Mouse (Mus musculus) C2C12 (cell line): ENCODE results near the gene Itgb5. TPM values are rescaled to one million over a fixed set of nuclear protein-coding genes. Genes with fewer than 3 reads are reported as not detected.

Experiments used
- H3K27me3 ChIP-seq: one replicate; pipeline ENCODE4 v1.6.1; 2011; ENCODE audit not compliant: control insufficient read depth, insufficient read depth, insufficient read length
- H3K36me3 ChIP-seq: one replicate; pipeline ENCODE4 v1.6.1; 2011; ENCODE audit not compliant: control insufficient read depth, insufficient read depth
- H3K4me3 ChIP-seq: one replicate; pipeline ENCODE4 v1.5.1; 2011; ENCODE audit warnings: mild to moderate bottlenecking, control low read depth; ENCODE audit not compliant: poor library complexity, insufficient read depth, severe bottlenecking
- H3K79me2 ChIP-seq: one replicate; pipeline ENCODE4 v1.6.1; 2011; ENCODE audit not compliant: control insufficient read depth, insufficient read depth
- H3K79me3 ChIP-seq: one replicate; pipeline ENCODE4 v1.6.1; 2011; ENCODE audit warnings: low read depth, control low read depth
- H3ac ChIP-seq: one replicate; pipeline ENCODE3; 2011; ENCODE audit warnings: low read depth; ENCODE audit not compliant: control insufficient read depth, insufficient read length
- CEBPB ChIP-seq: IDR thresholded peaks from one replicate; pipeline ENCODE4 v1.6.1; 2011; ENCODE audit warnings: low read depth, mild to moderate bottlenecking, control low read depth, moderate library complexity
- CTCF ChIP-seq: IDR thresholded peaks from one replicate; pipeline ENCODE4 v1.5.1; 2011; ENCODE audit not compliant: control insufficient read depth, insufficient read depth, insufficient read length
- FOSL1 ChIP-seq: IDR thresholded peaks from one replicate; pipeline ENCODE4 v1.8.0; 2011; ENCODE audit warnings: mild to moderate bottlenecking, low read length; ENCODE audit not compliant: poor library complexity, insufficient read depth, severe bottlenecking
- MAX ChIP-seq: IDR thresholded peaks from one replicate; pipeline ENCODE4 v1.6.1; 2011; ENCODE audit warnings: mild to moderate bottlenecking, control low read depth
- MYOD1 ChIP-seq: IDR thresholded peaks from one replicate; pipeline ENCODE4 v1.6.1; 2011; ENCODE audit warnings: low read depth; ENCODE audit not compliant: control insufficient read depth, insufficient read length
- MYOG ChIP-seq: IDR thresholded peaks from one replicate; pipeline ENCODE4 v1.6.1; 2011; ENCODE audit not compliant: control insufficient read depth, insufficient read length; ENCODE audit errors: extremely low read depth
- USF1 ChIP-seq: IDR thresholded peaks from one replicate; pipeline ENCODE4 v1.6.1; 2011; ENCODE audit warnings: low read depth, mild to moderate bottlenecking, control low read depth, moderate library complexity
- polyA plus RNA-seq: library from polyadenylated mRNA; unstranded; fragments of >200 nt; fragmentation: generic; extraction: Trizol; gene quantifications from one replicate; pipeline ENCODE4 v1.2.1, GENCODE M21; 2012; ENCODE audit warnings: missing spikeins

Itgb5 gene
- polyA plus RNA-seq, 1 experiment: 46.0 TPM

GRCm38 (mm10) chr16:33870224-33870785 lies 40.8 kb downstream of the Itgb5 start:
- Histone ChIP-seq H3K27me3 (no peaks in the 10 kb centered on the region), H3K79me3 (peaks cover 3% of the 10 kb centered on the region), H3K4me3 (no peak overlapping the region), H3K36me3 (peaks cover 6% of the 10 kb centered on the region), H3K79me2 (no peaks in the 10 kb centered on the region), H3ac (no peak overlapping the region)
- no peak for TF ChIP-seq MAX
- TF ChIP-seq MYOD1: no peak
- no peak for TF ChIP-seq MYOG
- TF ChIP-seq FOSL1: no peak
- no peak for TF ChIP-seq CTCF
- TF ChIP-seq CEBPB: no peak
- no peak for TF ChIP-seq USF1

GRCm38 (mm10) chr16:33870988-33871758 lies 41.7 kb downstream of the Itgb5 start:
- Histone ChIP-seq H3K79me3 (peaks cover 5% of the 10 kb centered on the region), H3K79me2 (no peaks in the 10 kb centered on the region), H3K27me3 (no peaks in the 10 kb centered on the region), H3K4me3 (no peak overlapping the region), H3ac (no peak overlapping the region), H3K36me3 (peaks cover 8% of the 10 kb centered on the region)
- no peak for TF ChIP-seq CTCF
- TF ChIP-seq CEBPB: no peak
- no peak for TF ChIP-seq MYOG
- no peak for TF ChIP-seq FOSL1
- TF ChIP-seq USF1: no peak
- TF ChIP-seq MAX: no peak
- TF ChIP-seq MYOD1: no peak

DNA sequence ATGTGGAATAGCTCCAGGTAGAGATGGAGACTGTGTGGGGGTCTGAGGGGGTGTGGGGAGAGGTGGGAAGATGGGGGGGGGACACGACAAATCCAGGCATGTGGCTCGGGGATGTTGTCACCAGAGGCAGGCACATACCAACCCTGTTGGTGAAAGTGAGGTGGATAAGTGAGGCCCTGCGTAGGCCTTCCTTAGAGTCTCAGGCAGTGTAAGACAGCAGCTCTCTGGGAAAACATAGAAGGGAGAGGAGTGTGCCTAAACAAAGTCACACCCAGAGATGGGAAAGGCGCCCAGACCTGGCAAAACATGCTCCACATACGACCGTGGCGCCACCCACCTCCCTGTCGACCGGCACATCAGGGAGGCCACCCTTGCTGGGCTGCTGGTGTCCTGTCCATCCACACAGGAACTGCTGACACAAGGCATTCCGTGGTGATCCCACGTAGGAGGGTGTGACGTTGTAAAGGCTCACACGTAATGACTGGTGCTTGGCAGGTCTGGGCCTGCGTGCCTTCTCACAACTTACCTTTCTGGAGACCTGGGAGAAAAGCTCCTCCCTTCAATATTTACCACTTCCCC lies 42.5 kb downstream of the Itgb5 start:
- Histone ChIP-seq H3K27me3 (no peaks in the 10 kb centered on the region), H3ac (no peak overlapping the region), H3K79me3 (peaks cover 5% of the 10 kb centered on the region), H3K36me3 (peaks cover 8% of the 10 kb centered on the region), H3K4me3 (no peak overlapping the region), H3K79me2 (no peaks in the 10 kb centered on the region)
- TF ChIP-seq CTCF: no peak
- TF ChIP-seq CEBPB: no peak
- no peak for TF ChIP-seq MAX
- no peak for TF ChIP-seq USF1
- no peak for TF ChIP-seq MYOD1
- TF ChIP-seq MYOG: no peak

- Histone ChIP-seq H3K4me3 (no peak overlapping the region), H3K36me3 (peaks cover 3% of the 10 kb centered on the region)
- TF ChIP-seq MAX (peak; percentile 47), FOSL1 (no peak), MYOD1 (no peak)
Observed at GRCm38 (mm10) chr16:33873282-33873681, 43.8 kb downstream of the Itgb5 start.

GRCm38 (mm10) chr16:33878041-33878783 lies 48.7 kb downstream of the Itgb5 start:
- Histone ChIP-seq H3K4me3 (no peak overlapping the region), H3K79me2 (peaks cover 12% of the 10 kb centered on the region)

More at GRCm38 (mm10) chr16:33873282-33873681, 43.8 kb downstream of the Itgb5 start:
- H3K27me3 ChIP-seq: no peaks in the 10 kb centered on the region
- H3ac ChIP-seq: no peak overlapping the region
- H3K79me3 ChIP-seq: peaks cover 5% of the 10 kb centered on the region
- no peaks in the 10 kb centered on the region for H3K79me2 ChIP-seq

More at GRCm38 (mm10) chr16:33878041-33878783, 48.7 kb downstream of the Itgb5 start:
- Histone ChIP-seq H3K36me3 (peaks cover 3% of the 10 kb centered on the region), H3K27me3 (no peaks in the 10 kb centered on the region), H3K79me3 (peaks cover 3% of the 10 kb centered on the region), H3ac (no peak overlapping the region)
- TF ChIP-seq MYOG (no peak), MYOD1 (peak; percentile 26), MAX (peak; percentile 19)
